Mouse (Mus musculus) kidney, postnatal 0 days (tissue): ENCODE measurements at regions not wholly inside any gene's neighbourhood (a gene's known extent, or its start where the extent isn't known, plus 50 kb on each side); places are given as distances from the start of the nearest gene placed in this dataset.
A peak's percentile ranks its signal among the peaks of the same experiment; 100 is the strongest.

ENCODE experiments used
- ATAC-seq: fragments of 200-750 bp; cut with Nextera tagmentation; replicated peaks from 2 replicates; pipeline ENCODE4 v1.8.0; 2017; ENCODE audit warnings: low read depth, moderate number of reproducible peaks, moderate TSS enrichment, moderate library complexity; ENCODE audit not compliant: low FRiP score
- DNase-seq: peaks from one replicate; pipeline ENCODE4 v3.0.0-alpha.2; 2016; ENCODE audit warnings: low spot score
- H3K27ac ChIP-seq: fragments of 300-500 bp; sonication (generic); 2 replicates; pipeline ENCODE4 v1.5.1; 2014; ENCODE audit warnings: mild to moderate bottlenecking
- H3K27me3 ChIP-seq: fragments of 300-500 bp; sonication (generic); 2 replicates; pipeline ENCODE4 v1.6.1; 2014; ENCODE audit warnings: low read length, mixed read lengths; ENCODE audit not compliant: insufficient read depth
- H3K36me3 ChIP-seq: fragments of 300-500 bp; sonication (generic); 2 replicates; pipeline ENCODE4 v1.6.1; 2014; ENCODE audit warnings: low read length, mixed read lengths; ENCODE audit not compliant: insufficient read depth
- H3K4me1 ChIP-seq: fragments of 300-500 bp; sonication (generic); replicated peaks from 2 replicates; pipeline ENCODE4 v1.6.1; 2014; ENCODE audit warnings: antibody characterized with exemption, low read length, mixed read lengths; ENCODE audit not compliant: insufficient read depth
- H3K4me2 ChIP-seq: fragments of 300-500 bp; sonication (generic); 2 replicates; pipeline ENCODE4 v1.6.1; 2014; ENCODE audit warnings: mild to moderate bottlenecking, low read length, moderate library complexity, mixed read lengths
- H3K4me3 ChIP-seq: fragments of 300-500 bp; sonication (generic); replicated peaks from 2 replicates; pipeline ENCODE4 v1.5.1; 2014; ENCODE audit warnings: low read depth, low read length
- H3K9ac ChIP-seq: fragments of 300-500 bp; sonication (generic); 2 replicates; pipeline ENCODE4 v1.6.1; 2014; ENCODE audit warnings: low read depth, low read length
- H3K9me3 ChIP-seq: fragments of 300-500 bp; sonication (generic); replicated peaks from 2 replicates; pipeline ENCODE4 v1.6.1; 2016; ENCODE audit warnings: low read length, inconsistent platforms, mixed read lengths
- CTCF ChIP-seq: IDR thresholded peaks from 2 replicates; pipeline ENCODE4 v1.5.1; 2016; ENCODE audit warnings: antibody characterized with exemption, low read depth, mild to moderate bottlenecking, moderate library complexity
- WGBS: fragments of 180-500 bp; shearing (Covaris S2); extraction: QIAGEN DNeasy Blood & Tissue Kit; methylation state at CpG from one replicate; pipeline ENCODE4 v1.1.7; 2014; 5-methylcytosine and 5-hydroxymethylcytosine counted together

DNA sequence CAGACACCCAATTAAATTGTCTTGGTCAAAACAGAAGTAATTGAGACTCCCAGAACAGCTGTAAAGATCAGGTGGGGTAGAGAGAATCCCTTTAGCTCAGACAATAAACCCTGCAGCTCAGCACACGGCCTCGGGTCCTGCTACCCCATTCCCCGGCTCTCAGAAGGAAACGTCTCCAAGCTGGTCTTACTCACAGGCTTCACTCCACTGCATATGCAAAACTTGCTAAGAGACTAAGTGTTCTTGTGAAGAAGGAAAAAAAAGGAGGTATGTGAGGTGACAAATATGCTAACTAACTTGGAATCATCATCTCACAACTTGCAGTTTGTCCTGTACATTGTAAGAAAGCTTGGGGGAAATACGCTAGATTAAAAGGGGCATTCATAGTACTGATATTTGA is 79.6 kb upstream of the Ipo5 start:
- no peak overlapping the region for H3K4me3 ChIP-seq

DNA sequence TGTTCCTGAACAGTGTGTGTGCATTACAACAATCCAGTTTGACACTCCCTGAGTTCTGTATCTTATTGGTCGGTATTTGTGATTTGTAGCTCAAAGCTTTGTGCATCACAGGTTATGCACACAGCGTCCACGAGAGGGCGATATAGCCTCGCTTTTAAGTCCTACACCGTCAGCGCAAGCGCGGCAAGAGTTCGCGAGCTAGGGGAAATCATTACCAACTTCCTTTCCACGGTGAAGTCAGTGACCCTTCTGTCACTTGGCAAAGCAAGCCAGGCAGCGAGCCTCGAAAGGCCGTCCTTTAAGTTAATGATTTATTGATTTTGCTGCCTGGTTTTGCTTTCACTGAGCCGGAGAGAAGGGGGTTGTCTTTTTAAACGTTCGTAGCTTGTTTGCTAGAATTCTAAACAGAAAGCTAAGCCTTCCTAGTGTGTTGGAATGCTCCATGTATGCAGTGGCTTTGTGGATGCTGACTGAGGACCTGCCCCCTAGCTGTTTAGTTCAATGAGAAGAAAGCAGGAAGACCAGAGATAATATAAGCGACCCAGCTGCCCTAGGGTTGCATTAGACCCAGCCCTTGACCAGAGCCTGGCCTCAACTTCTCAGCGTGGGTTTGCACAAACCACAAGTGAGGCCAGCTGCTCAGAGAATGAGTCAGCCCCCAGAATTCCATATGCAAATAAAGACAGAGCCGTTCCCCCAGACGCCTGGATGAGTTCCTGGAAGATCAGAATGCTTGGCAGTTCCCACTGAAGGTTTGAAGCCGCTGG is 79.0 kb upstream of the Ipo5 start:
- Histone ChIP-seq H3K9me3 (no peaks in the 10 kb centered on the region), H3K36me3 (no peaks in the 10 kb centered on the region), H3K4me2 (peak overlapping the region; percentile 50), H3K4me1 (peaks cover 9% of the 10 kb centered on the region), H3K9ac (0 out of 2 replicates have a peak overlapping the region, but pooled peaks have one; percentile 31), H3K27me3 (no peaks in the 10 kb centered on the region), H3K4me3 (peak overlapping the region; percentile 10; the same call in 1 of the 2 replicates), H3K27ac (peak overlapping the region; percentile 95)
- DNase-seq, result peak; percentile 97
- WGBS, result 3% methylated on average over 23 of the region's 23 CpGs
- TF ChIP-seq CTCF, result peak; percentile 93
- ATAC-seq, result peak; percentile 91

More for the DNA sequence above, 79.6 kb upstream of the Ipo5 start:
- no peak overlapping the region for H3K27ac ChIP-seq
- ATAC-seq (no peak), DNase-seq (no peak)
- no peaks in the 10 kb centered on the region for H3K9me3 ChIP-seq
- H3K4me1 ChIP-seq, result peaks cover 9% of the 10 kb centered on the region
- H3K36me3 ChIP-seq, result no peaks in the 10 kb centered on the region
- H3K27me3 ChIP-seq, result no peaks in the 10 kb centered on the region
- no peak overlapping the region for H3K4me2 ChIP-seq
- no peak for TF ChIP-seq CTCF
- no peak overlapping the region for H3K9ac ChIP-seq
- WGBS, result 52% methylated on average over 5 of the region's 5 CpGs

DNA sequence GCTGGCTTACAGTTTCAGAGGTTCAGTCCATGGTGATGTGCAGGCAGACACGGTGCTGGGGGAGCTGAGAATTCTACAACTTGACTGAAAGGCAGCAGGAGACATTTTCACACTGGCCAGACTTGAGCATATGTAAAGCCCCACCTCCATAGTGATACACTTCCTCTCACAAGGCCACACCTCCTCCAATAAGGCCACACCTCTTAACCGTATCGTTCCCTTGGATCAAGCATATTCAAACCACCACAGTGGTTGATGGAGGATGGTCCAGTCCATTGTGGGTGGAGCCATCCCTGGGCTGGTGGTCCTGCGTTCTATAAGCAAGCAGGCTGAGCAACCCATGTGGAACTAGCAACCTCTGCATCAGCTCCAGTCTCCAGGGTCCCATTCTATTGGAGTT is 76.2 kb upstream of the Ipo5 start:
- Histone ChIP-seq H3K9ac (no peak overlapping the region), H3K27me3 (no peaks in the 10 kb centered on the region), H3K36me3 (no peaks in the 10 kb centered on the region), H3K27ac (no peak overlapping the region), H3K9me3 (no peaks in the 10 kb centered on the region), H3K4me3 (no peak overlapping the region), H3K4me2 (no peak overlapping the region), H3K4me1 (peaks cover 9% of the 10 kb centered on the region)
- no peak for TF ChIP-seq CTCF
- 80% methylated on average over 4 of the region's 4 CpGs for WGBS
- ATAC-seq, result no peak
- no peak for DNase-seq

DNA sequence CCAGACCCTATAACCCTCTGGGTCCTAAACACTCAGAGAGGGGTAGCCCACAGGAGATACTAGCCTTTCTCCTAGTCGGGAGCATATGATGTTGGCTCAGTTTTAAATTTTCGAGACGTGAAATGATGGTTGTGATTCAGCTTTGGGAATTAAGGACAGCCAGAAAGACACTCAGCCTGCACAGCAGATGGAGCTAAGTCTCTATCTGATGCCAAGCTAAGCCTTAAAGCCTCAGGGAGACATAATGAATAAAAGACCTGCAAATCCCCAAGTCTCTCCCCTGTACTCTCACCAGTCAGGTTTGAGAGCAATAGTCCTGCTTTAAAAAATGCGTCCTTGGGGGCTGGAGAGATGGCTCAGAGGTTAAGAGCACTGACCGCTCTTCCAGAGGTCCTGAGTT is 75.3 kb upstream of the Ipo5 start:
- Histone ChIP-seq H3K4me2 (no peak overlapping the region), H3K27me3 (no peaks in the 10 kb centered on the region), H3K9me3 (no peaks in the 10 kb centered on the region), H3K27ac (no peak overlapping the region), H3K4me1 (peaks cover 9% of the 10 kb centered on the region), H3K9ac (no peak overlapping the region), H3K36me3 (no peaks in the 10 kb centered on the region), H3K4me3 (no peak overlapping the region)
- DNase-seq (no peak), ATAC-seq (no peak)
- WGBS, result 58% methylated on average over 5 of the region's 5 CpGs
- peak; percentile 59 for TF ChIP-seq CTCF

DNA sequence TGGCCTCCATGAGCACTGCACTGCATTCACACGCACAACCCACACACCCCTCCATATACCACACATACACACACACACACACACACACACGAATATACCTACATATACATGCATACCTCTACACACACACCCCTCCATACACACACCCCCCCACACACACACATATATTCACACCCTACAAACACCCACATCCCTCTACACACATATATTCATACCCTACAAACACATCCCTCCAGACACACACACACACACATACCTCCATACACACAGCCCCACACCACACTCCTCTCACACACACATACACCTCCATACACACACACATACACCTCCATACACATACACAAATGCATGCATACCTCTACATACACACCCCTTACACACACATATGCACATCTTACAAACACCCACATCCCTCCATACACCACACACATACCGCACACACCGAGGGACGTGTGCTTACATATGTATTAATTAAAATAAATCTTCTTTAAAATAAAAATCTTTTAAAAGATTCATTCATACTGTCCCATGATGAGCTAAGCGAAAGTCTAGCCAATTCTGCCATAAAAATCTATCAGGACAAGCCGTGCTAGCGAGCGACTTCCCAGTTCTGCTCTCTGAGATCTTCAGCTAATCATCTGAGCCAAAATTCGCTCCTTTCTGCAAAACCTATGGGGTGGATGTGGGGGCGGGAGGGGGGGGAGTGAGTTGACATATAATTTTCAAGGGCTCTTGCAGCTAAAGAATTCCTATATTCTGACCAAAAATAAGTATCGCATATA is 74.3 kb upstream of the Ipo5 start:
- no peaks in the 10 kb centered on the region for H3K27me3 ChIP-seq
- H3K36me3 ChIP-seq, result no peaks in the 10 kb centered on the region
- peaks cover 9% of the 10 kb centered on the region for H3K4me1 ChIP-seq
- H3K9ac ChIP-seq, result no peak overlapping the region
- H3K4me2 ChIP-seq, result no peak overlapping the region
- 87% methylated on average over 12 of the region's 12 CpGs for WGBS
- no peak for TF ChIP-seq CTCF
- H3K4me3 ChIP-seq, result no peak overlapping the region
- DNase-seq (no peak), ATAC-seq (no peak)
- no peaks in the 10 kb centered on the region for H3K9me3 ChIP-seq
- H3K27ac ChIP-seq, result no peak overlapping the region

DNA sequence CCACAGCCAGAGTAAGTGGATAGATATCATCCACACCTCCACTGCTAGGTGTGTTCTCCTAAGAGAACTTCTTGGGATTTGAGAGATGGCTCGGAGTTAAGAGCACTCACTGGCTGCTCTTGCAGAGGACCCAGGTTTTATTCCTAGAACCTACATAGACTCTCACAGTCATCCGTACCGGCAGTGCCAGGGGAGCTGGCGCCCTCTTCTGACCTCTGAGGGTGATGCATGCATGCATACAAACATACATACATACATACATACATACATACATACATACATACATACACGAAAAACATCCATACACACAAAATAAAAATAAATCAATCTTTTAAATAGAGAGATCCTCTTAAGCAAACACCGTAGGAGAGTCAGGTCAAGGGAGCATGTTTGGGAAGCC is 70.1 kb upstream of the Ipo5 start:
- Histone ChIP-seq H3K4me2 (no peak overlapping the region), H3K36me3 (no peaks in the 10 kb centered on the region), H3K9ac (no peak overlapping the region), H3K4me3 (no peak overlapping the region), H3K27ac (no peak overlapping the region), H3K4me1 (no peaks in the 10 kb centered on the region), H3K9me3 (no peaks in the 10 kb centered on the region), H3K27me3 (no peaks in the 10 kb centered on the region)
- no peak for ATAC-seq
- DNase-seq, result no peak
- peak; percentile 35; the same call in 1 of the 2 replicates for TF ChIP-seq CTCF
- 83% methylated on average over 6 of the region's 6 CpGs for WGBS
